Mouse (Mus musculus) frontal cortex, postnatal 36 days (tissue): Measurements from ENCODE around the gene Ciita.

Experiments used
- DNase-seq, 2 experiments: peaks; one replicate each; pipeline ENCODE4 v3.0.0; 2022; ENCODE audit warnings: low spot score in 2 of 2

Ciita gene

GRCm38 (mm10) chr16:10471950-10472349 is 7.9 kb upstream of the Ciita start:
- DNase-seq: no peak

- DNase-seq: no peak
These were observed 4.9 kb upstream of the Ciita start for GRCm38 (mm10) chr16:10474956-10475355.

GRCm38 (mm10) chr16:10475919-10476318 is 3.9 kb upstream of the Ciita start:
- no peak for DNase-seq

GRCm38 (mm10) chr16:10482343-10482742 is 2.5 kb downstream of the Ciita start:
- DNase-seq: no peak

- no peak for DNase-seq
These were observed 7.1 kb downstream of the Ciita start for GRCm38 (mm10) chr16:10486993-10487392.

GRCm38 (mm10) chr16:10487895-10488493 is 8.1 kb downstream of the Ciita start:
- DNase-seq: no peak

GRCm38 (mm10) chr16:10488769-10489481 is 9.1 kb downstream of the Ciita start:
- DNase-seq: no peak

GRCm38 (mm10) chr16:10489483-10489882 is 9.6 kb downstream of the Ciita start:
- DNase-seq: no peak

GRCm38 (mm10) chr16:10489904-10490457 is 10.1 kb downstream of the Ciita start:
- DNase-seq: no peak

GRCm38 (mm10) chr16:10490503-10491150 is 10.8 kb downstream of the Ciita start:
- no peak for DNase-seq

- no peak for DNase-seq
These were observed 11.9 kb downstream of the Ciita start for GRCm38 (mm10) chr16:10491716-10492115.

GRCm38 (mm10) chr16:10492587-10492986 is 12.7 kb downstream of the Ciita start:
- no peak for DNase-seq

GRCm38 (mm10) chr16:10495824-10496298 is 16.0 kb downstream of the Ciita start:
- DNase-seq: no peak

- no peak for DNase-seq
These were observed 18.3 kb downstream of the Ciita start for GRCm38 (mm10) chr16:10498096-10498602.

GRCm38 (mm10) chr16:10499122-10499521 is 19.3 kb downstream of the Ciita start:
- no peak for DNase-seq

GRCm38 (mm10) chr16:10501865-10502264 is 22.0 kb downstream of the Ciita start:
- DNase-seq: no peak

- no peak for DNase-seq
These were observed 23.2 kb downstream of the Ciita start for GRCm38 (mm10) chr16:10503058-10503457.

GRCm38 (mm10) chr16:10507445-10507844 is 27.6 kb downstream of the Ciita start:
- no peak for DNase-seq

GRCm38 (mm10) chr16:10508691-10509090 is 28.8 kb downstream of the Ciita start:
- DNase-seq: no peak

GRCm38 (mm10) chr16:10510477-10511133 is 30.7 kb downstream of the Ciita start:
- no peak for DNase-seq

- no peak for DNase-seq
These were observed 31.3 kb downstream of the Ciita start for GRCm38 (mm10) chr16:10511134-10511520.
